In genomic region chr2:136802076-136802475, GRCm38 (mm10) we compare ENCODE assay signal across 18 mouse cellular contexts.
"Had no signal": no experiment of that assay in that cellular context is flagged by ENCODE, and none has a peak within 500 bp of the region (broad histone marks: within the 10 kb centered on the region; RNA-seq: fewer than 3 reads in every experiment).

No protein-coding gene starts in this region.

- H3K4me1 ChIP-seq: midbrain, embryonic 10.5 days; midbrain, embryonic 12.5 days; neural tube, embryonic 13.5 days; neural tube, embryonic 15.5 days; stomach, embryonic 15.5 days had no signal

- H3K4me3 ChIP-seq: midbrain, embryonic 10.5 days; midbrain, embryonic 12.5 days; myocyte; neural tube, embryonic 13.5 days; neural tube, embryonic 15.5 days; stomach, embryonic 15.5 days had no signal

- H3K27ac ChIP-seq: midbrain, embryonic 10.5 days; midbrain, embryonic 12.5 days; neural tube, embryonic 13.5 days; neural tube, embryonic 15.5 days; stomach, embryonic 15.5 days; stomach, postnatal 0 days had no signal

- DNase-seq: lung, adult 18-20 months; lung, embryonic 14.5 days; lung, postnatal 10 days; lung, postnatal 4 days; midbrain, embryonic 14.5 days; retina, postnatal 1 day; right cerebral cortex, adult 18-20 months; right cerebral cortex, postnatal 14 days; thymus, adult 2 months; thymus, postnatal 25 days; thymus, postnatal 4 days had no signal
